Mouse (Mus musculus) MEL (cell line): ENCODE measurements around the gene Podxl2. TPM values are rescaled to one million over a fixed set of nuclear protein-coding genes. Genes with fewer than 3 reads are reported as not detected.

Experiments
- DNase-seq: peaks from one replicate; pipeline ENCODE4 v3.0.0; 2011; ENCODE audit warnings: low read depth, low spot score
- H3K27ac ChIP-seq: 2 replicates; pipeline ENCODE4 v1.5.1; 2012; ENCODE audit warnings: low read depth, mild to moderate bottlenecking, control low read depth, low read length, moderate library complexity; ENCODE audit not compliant: control insufficient read depth
- H3K27me3 ChIP-seq, 2 experiments: fragments of 150-350 bp in 1 of 2; sonication (generic) in 1 of 2; 2 replicates each; pipeline ENCODE4 v1.6.1; 2012; ENCODE audit warnings: low read length in 2 of 2, mild to moderate bottlenecking in 2 of 2, improper control_type of control experiment in 1 of 2, moderate library complexity in 1 of 2; ENCODE audit not compliant: insufficient read depth in 2 of 2, control insufficient read depth in 1 of 2
- H3K36me3 ChIP-seq, 2 experiments: 2 replicates each; pipeline ENCODE4 v1.6.1; 2012 to 2014; ENCODE audit warnings: low read length in 2 of 2, improper control_type of control experiment in 1 of 2, inconsistent platforms in 1 of 2, mild to moderate bottlenecking in 1 of 2; ENCODE audit not compliant: insufficient read depth in 2 of 2, control insufficient read depth in 1 of 2
- H3K4me1 ChIP-seq, 2 experiments: fragments of 150-350 bp in 1 of 2; sonication (generic) in 1 of 2; 2 replicates each; pipeline ENCODE4 v1.6.1; 2012; ENCODE audit warnings: low read length in 2 of 2, improper control_type of control experiment in 1 of 2, mild to moderate bottlenecking in 1 of 2; ENCODE audit not compliant: insufficient read depth in 2 of 2, control insufficient read depth in 1 of 2
- H3K4me3 ChIP-seq, 2 experiments: fragments of 150-350 bp in 1 of 2; sonication (generic) in 1 of 2; 2 replicates each; pipeline ENCODE4 v1.5.1; 2012; ENCODE audit warnings: low read depth in 2 of 2, low read length in 2 of 2, mild to moderate bottlenecking in 2 of 2, moderate library complexity in 2 of 2, control low read depth in 1 of 2, improper control_type of control experiment in 1 of 2; ENCODE audit not compliant: control insufficient read depth in 1 of 2, insufficient read depth in 1 of 2
- H3K79me2 ChIP-seq: 2 replicates; pipeline ENCODE4 v1.6.1; 2012; ENCODE audit warnings: mild to moderate bottlenecking, low read length, moderate library complexity; ENCODE audit not compliant: control insufficient read depth, poor library complexity, insufficient read depth
- H3K9ac ChIP-seq: 2 replicates; pipeline ENCODE4 v1.6.1; 2012; ENCODE audit warnings: low read depth, mild to moderate bottlenecking, control low read depth, low read length, moderate library complexity; ENCODE audit not compliant: control insufficient read depth, poor library complexity, severe bottlenecking
- H3K9me3 ChIP-seq: fragments of 150-350 bp; sonication (generic); replicated peaks from 2 replicates; pipeline ENCODE4 v1.6.1; 2012; ENCODE audit warnings: mild to moderate bottlenecking, low read length, improper control_type of control experiment, moderate library complexity; ENCODE audit not compliant: insufficient read depth
- CHD1 ChIP-seq: IDR thresholded peaks from 2 replicates; pipeline ENCODE4 v1.6.1; 2012; ENCODE audit warnings: low read depth, mild to moderate bottlenecking, inconsistent platforms, low read length, improper control_type of control experiment
- CTCF ChIP-seq, 3 experiments: IDR thresholded peaks in 2 of 3; conservative IDR thresholded peaks in 1 of 3; 2 replicates each; pipeline ENCODE4 v1.5.1; 2011 to 2012; ENCODE audit warnings: low read length in 3 of 3, low read depth in 2 of 3, mild to moderate bottlenecking in 2 of 3, improper control_type of control experiment in 1 of 3, inconsistent platforms in 1 of 3, mixed read lengths in 1 of 3, moderate library complexity in 1 of 3; ENCODE audit not compliant: control insufficient read depth in 1 of 3, insufficient read depth in 1 of 3, poor library complexity in 1 of 3, severe bottlenecking in 1 of 3
- E2F4 ChIP-seq: IDR thresholded peaks from 2 replicates; pipeline ENCODE4 v1.6.1; 2011; ENCODE audit warnings: low read depth, low read length, improper control_type of control experiment, borderline replicate concordance
- ELF1 ChIP-seq: IDR thresholded peaks from 2 replicates; pipeline ENCODE4 v1.6.1; 2014; ENCODE audit warnings: low read depth, mild to moderate bottlenecking, inconsistent platforms, low read length, improper control_type of control experiment, moderate library complexity
- EP300 ChIP-seq, 2 experiments: IDR thresholded peaks; 2 replicates each; pipeline ENCODE4 v1.6.1; 2011; ENCODE audit warnings: improper control_type of control experiment in 2 of 2, low read length in 2 of 2, low read depth in 1 of 2, mild to moderate bottlenecking in 1 of 2
- ETS1 ChIP-seq: IDR thresholded peaks from 2 replicates; pipeline ENCODE4 v1.6.1; 2012; ENCODE audit warnings: low read depth, mild to moderate bottlenecking, inconsistent platforms, low read length, improper control_type of control experiment, moderate library complexity
- JUND ChIP-seq: IDR thresholded peaks from 2 replicates; pipeline ENCODE4 v1.6.1; 2011; ENCODE audit warnings: low read depth, mild to moderate bottlenecking, improper control_type of control experiment, low read length
- KAT2A ChIP-seq: conservative IDR thresholded peaks from 2 replicates; pipeline ENCODE4 v1.6.1; 2012; ENCODE audit warnings: low read depth, low read length, improper control_type of control experiment, inconsistent platforms
- MAFK ChIP-seq: IDR thresholded peaks from 2 replicates; pipeline ENCODE4 v1.6.1; 2011; ENCODE audit warnings: low read depth, mild to moderate bottlenecking, low read length, improper control_type of control experiment, borderline replicate concordance
- MAZ ChIP-seq: IDR thresholded peaks from 2 replicates; pipeline ENCODE4 v1.6.1; 2012; ENCODE audit warnings: low read depth, mild to moderate bottlenecking, inconsistent platforms, low read length, improper control_type of control experiment
- MXI1 ChIP-seq: IDR thresholded peaks from 2 replicates; pipeline ENCODE4 v1.6.1; 2011; ENCODE audit warnings: mild to moderate bottlenecking, low read depth, low read length, improper control_type of control experiment
- MYB ChIP-seq: IDR thresholded peaks from 2 replicates; pipeline ENCODE4 v1.6.1; 2011; ENCODE audit warnings: mild to moderate bottlenecking, low read depth, low read length, improper control_type of control experiment
- MYC ChIP-seq: IDR thresholded peaks from 2 replicates; pipeline ENCODE4 v1.6.1; 2011; ENCODE audit warnings: low read depth, mild to moderate bottlenecking, low read length, improper control_type of control experiment, moderate library complexity
- NELFE ChIP-seq: IDR thresholded peaks from 2 replicates; pipeline ENCODE4 v1.6.1; 2011; ENCODE audit warnings: low read depth, low read length, improper control_type of control experiment
- NRF1 ChIP-seq: IDR thresholded peaks from 2 replicates; pipeline ENCODE4 v1.6.1; 2014; ENCODE audit warnings: low read depth, mild to moderate bottlenecking, inconsistent platforms, low read length, improper control_type of control experiment, moderate library complexity; ENCODE audit not compliant: poor library complexity, insufficient read depth, severe bottlenecking
- POLR2AphosphoS2 ChIP-seq: IDR thresholded peaks from 2 replicates; pipeline ENCODE4 v1.6.1; 2011; ENCODE audit warnings: low read length, improper control_type of control experiment
- POLR2AphosphoS5 ChIP-seq: IDR thresholded peaks from 2 replicates; pipeline ENCODE4 v1.6.1; 2012; ENCODE audit warnings: low read depth, borderline replicate concordance, mild to moderate bottlenecking, inconsistent platforms, low read length, moderate library complexity, mixed read lengths
- RCOR1 ChIP-seq: IDR thresholded peaks from 2 replicates; pipeline ENCODE4 v1.6.1; 2012; ENCODE audit warnings: low read depth, mild to moderate bottlenecking, inconsistent platforms, low read length, improper control_type of control experiment
- SMC3 ChIP-seq: IDR thresholded peaks from 2 replicates; pipeline ENCODE4 v1.6.1; 2011; ENCODE audit warnings: low read depth, low read length, improper control_type of control experiment
- TAL1 ChIP-seq: IDR thresholded peaks from 2 replicates; pipeline ENCODE4 v1.6.1; 2012; ENCODE audit warnings: mild to moderate bottlenecking, inconsistent platforms, low read length, moderate library complexity, mixed read lengths
- TBP ChIP-seq: IDR thresholded peaks from 2 replicates; pipeline ENCODE4 v1.8.0; 2011; ENCODE audit warnings: low read depth, low read length, improper control_type of control experiment
- TCF12 ChIP-seq: IDR thresholded peaks from 2 replicates; pipeline ENCODE4 v1.6.1; 2014; ENCODE audit warnings: low read depth, mild to moderate bottlenecking, inconsistent platforms, low read length, improper control_type of control experiment, moderate library complexity
- USF1 ChIP-seq: IDR thresholded peaks from 2 replicates; pipeline ENCODE4 v1.6.1; 2014; ENCODE audit warnings: low read depth, mild to moderate bottlenecking, inconsistent platforms, low read length, improper control_type of control experiment, moderate library complexity
- USF2 ChIP-seq, 2 experiments: IDR thresholded peaks; 2 replicates each; pipeline ENCODE4 v1.6.1; 2011 to 2012; ENCODE audit warnings: improper control_type of control experiment in 2 of 2, low read length in 2 of 2, borderline replicate concordance in 1 of 2, inconsistent platforms in 1 of 2, low read depth in 1 of 2, mild to moderate bottlenecking in 1 of 2; ENCODE audit not compliant: insufficient read depth in 1 of 2
- ZKSCAN1 ChIP-seq: IDR thresholded peaks from 2 replicates; pipeline ENCODE4 v1.6.1; 2012; ENCODE audit warnings: low read depth, mild to moderate bottlenecking, inconsistent platforms, low read length, improper control_type of control experiment, moderate library complexity
- ZNF384 ChIP-seq: IDR thresholded peaks from 2 replicates; pipeline ENCODE4 v1.6.1; 2012; ENCODE audit warnings: low read depth, mild to moderate bottlenecking, inconsistent platforms, low read length, improper control_type of control experiment
- polyA plus RNA-seq, 2 experiments: library from polyadenylated mRNA; stranded (reverse) in 1 of 2; unstranded in 1 of 2; fragments of >175 nt in 1 of 2; fragments of >200 nt in 1 of 2; gene quantifications; 2 replicates each; pipeline versions ENCODE4 v1.2.1 to v1.2.4; 2012; ENCODE audit warnings: low replicate concordance in 2 of 2, low read depth in 1 of 2; ENCODE audit not compliant: insufficient read length in 2 of 2, insufficient read depth in 1 of 2, missing spikeins in 1 of 2
- total RNA-seq: library from RNA; depleted of rRNA; stranded (reverse); fragments of 300-350 nt; gene quantifications from 2 replicates; pipeline ENCODE4 v1.2.3, GENCODE M21; 2012

Podxl2 gene
- total and polyA plus RNA-seq, 3 experiments, result 0.10 TPM; not detected in 2

DNA sequence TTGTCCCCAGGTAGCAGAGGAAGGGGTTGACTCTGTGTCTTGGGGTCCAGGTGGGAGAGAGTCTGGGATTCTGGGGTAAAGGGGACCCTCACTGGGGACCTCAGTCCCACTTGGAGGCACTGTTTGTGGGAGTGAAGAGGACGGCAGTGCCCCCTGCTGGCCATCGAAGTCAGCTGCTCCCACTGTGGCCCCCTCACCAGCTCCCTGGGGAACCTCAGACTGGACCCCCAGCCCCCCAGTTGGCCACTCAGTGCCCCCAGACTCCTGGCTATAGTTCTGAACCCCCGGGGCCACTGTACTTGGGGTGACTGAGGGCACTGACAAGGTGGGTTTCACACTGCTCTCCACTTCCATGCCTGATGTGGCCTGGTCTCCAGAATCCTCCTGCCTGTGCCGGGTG, 25.6 kb downstream of the Podxl2 start (continued):
- TF ChIP-seq ZKSCAN1 (no peak), ELF1 (no peak), TAL1 (no peak), MYC (no peak), MYB (no peak), TBP (no peak), TCF12 (no peak), NRF1 (no peak), CTCF (IDR thresholded peaks at IDR 0.05 in 2 of 3, conservative IDR thresholded peaks at IDR 0.05 in 1 of 3; ENCODE audit: control insufficient read depth in 1 of 3, insufficient read depth in 1 of 3, low read depth in 2 of 3, low read length in 3 of 3, poor library complexity in 1 of 3, severe bottlenecking in 1 of 3) (peak; percentile 57 to 87 (median 60)), SMC3 (peak; percentile 61), ZNF384 (no peak), EP300 (IDR thresholded peaks at IDR 0.05; ENCODE audit: low read depth in 1 of 2, low read length in 2 of 2) (no peak), MAFK (no peak), JUND (no peak), E2F4 (no peak), MAZ (0 out of 2 replicates have a peak, but pooled peaks have one; percentile 20), ETS1 (no peak)

DNA sequence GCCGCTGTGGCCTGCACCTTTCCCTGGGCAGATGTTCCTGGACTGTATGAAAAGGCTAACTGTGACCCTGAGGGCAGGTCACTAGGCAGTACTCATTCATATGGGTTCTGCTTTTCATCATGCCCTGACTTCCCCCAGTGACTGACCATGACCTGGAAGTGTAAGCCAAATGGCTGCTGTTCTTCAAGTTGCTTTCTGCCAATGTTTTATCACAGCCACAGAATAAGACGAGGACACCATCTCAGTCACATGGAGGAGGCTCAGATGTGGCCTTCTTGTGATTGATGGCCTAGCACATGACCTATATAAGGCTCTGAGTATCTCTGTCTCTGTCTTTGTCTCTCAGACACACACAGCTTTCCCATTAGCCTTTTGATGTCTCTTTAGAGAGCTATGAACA, 27.3 kb downstream of the Podxl2 start:
- Histone ChIP-seq H3K9ac (no peak overlapping the region), H3K36me3 (no peaks in the 10 kb centered on the region), H3K9me3 (no peaks in the 10 kb centered on the region), H3K27me3 (peaks cover 7 to 8% of the 10 kb centered on the region in 2 experiments), H3K4me1 (peaks cover 0 to 2% of the 10 kb centered on the region in 2 experiments; a peak in 2 of 4 replicates), H3K79me2 (no peaks in the 10 kb centered on the region), H3K4me3 (no peak overlapping the region), H3K27ac (no peak overlapping the region)
- TF ChIP-seq KAT2A, result no peak
- TF ChIP-seq POLR2AphosphoS5, result no peak
- TF ChIP-seq MAFK, result no peak
- TF ChIP-seq TAL1, result no peak
- no peak for TF ChIP-seq SMC3
- no peak for TF ChIP-seq POLR2AphosphoS2
- no peak for TF ChIP-seq TBP
- no peak for TF ChIP-seq NRF1
- no peak for TF ChIP-seq ETS1
- TF ChIP-seq CHD1, result no peak
- no peak for TF ChIP-seq MXI1
- no peak for TF ChIP-seq EP300 (IDR thresholded peaks at IDR 0.05; ENCODE audit: low read depth in 1 of 2, low read length in 2 of 2)
- TF ChIP-seq ZKSCAN1, result no peak
- no peak for TF ChIP-seq ZNF384
- no peak for TF ChIP-seq USF2 (IDR thresholded peaks at IDR 0.05; ENCODE audit: borderline replicate concordance in 1 of 2, insufficient read depth in 1 of 2, low read depth in 1 of 2, low read length in 2 of 2)
- no peak for TF ChIP-seq USF1
- no peak for TF ChIP-seq MYB
- TF ChIP-seq NELFE, result no peak
- no peak for TF ChIP-seq E2F4
- no peak for TF ChIP-seq RCOR1
- DNase-seq, result no peak
